Mouse (Mus musculus) heart, embryonic 14.5 days (tissue): ENCODE results near the gene Zfp991. TPM values are rescaled to one million over a fixed set of nuclear protein-coding genes. Genes with fewer than 3 reads are reported as not detected.

Source experiments
- polyA plus RNA-seq: library from polyadenylated mRNA; unstranded; fragments of >200 nt; fragmentation: Nextera tagmentation; extraction: Ambion mirVana; gene quantifications from 2 replicates; pipeline ENCODE4 v1.2.1, GENCODE M21; 2014

Gene Zfp991
- polyA plus RNA-seq, 1 experiment from 2014 or later, result 8.5 TPM

Other genes starting within 250 kb of the Zfp991 start
- not detected in 2 replicates for gene Gm21411, start 222.4 kb upstream of the Zfp991 start, polyA plus RNA-seq
- not detected in 2 replicates for gene Zfp989, start 160.1 kb upstream of the Zfp991 start, polyA plus RNA-seq
- gene Rex2, start 110.2 kb upstream of the Zfp991 start, polyA plus RNA-seq, result not detected in 2 replicates
- not detected in 2 replicates for gene Zfp988, start 173.6 kb downstream of the Zfp991 start, polyA plus RNA-seq
- 0.19 TPM in 1 of 2 replicates, not detected in the other for gene Zfp978, start 229.3 kb downstream of the Zfp991 start, polyA plus RNA-seq